Mouse (Mus musculus): ENCODE data around the gene Alox8.

GRCm38 (mm10) chr11:69135361-69135760 lies 62.3 kb downstream of the Alox8 start:
- no peak for TF ChIP-seq CTCF (IDR thresholded peaks at IDR 0.05; ENCODE audit: low read depth)
- TF ChIP-seq EP300 (IDR thresholded peaks at IDR 0.05; ENCODE audit: low read depth), result no peak

Measured in heart, postnatal 0 days (tissue).